In the genomic region with DNA sequence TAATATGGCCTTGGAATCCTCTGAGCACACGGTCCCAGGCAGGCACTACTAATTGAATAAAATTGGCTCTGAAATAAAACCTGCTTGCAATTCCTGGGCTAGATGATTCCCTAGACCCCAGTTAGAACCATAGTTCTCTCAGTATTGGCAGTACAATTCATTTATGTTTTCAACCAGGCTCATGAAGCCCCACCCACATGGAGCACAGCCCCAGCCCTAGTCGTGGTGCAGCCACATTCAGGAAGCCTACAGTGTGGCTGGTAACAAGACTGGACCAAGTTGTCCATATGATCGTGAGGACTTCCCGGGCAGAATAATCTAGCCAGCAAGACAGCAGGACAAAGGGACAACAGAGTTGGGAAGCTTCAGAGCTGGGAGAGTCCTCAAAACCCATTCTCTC, we compare ENCODE assay signal across 17 mouse cellular contexts.
DNase-seq lines count a peak whose midpoint lies in the region; ATAC-seq and TF ChIP-seq lines count a peak whose summit lies in the region.
"Had no signal": no experiment of that assay in that cellular context is flagged by ENCODE, and none has a peak within 500 bp of the region (broad histone marks: within the 10 kb centered on the region; RNA-seq: fewer than 3 reads in every experiment).

No protein-coding gene starts in this region.

- H3K9me3 ChIP-seq in hindbrain, embryonic 15.5 days, result no peaks in the 10 kb centered on the region
- no peaks in the 10 kb centered on the region for H3K9me3 ChIP-seq in hindbrain, embryonic 11.5 days (ENCODE audit: control insufficient read depth, low read length)
- no peaks in the 10 kb centered on the region for H3K9me3 ChIP-seq in neural tube, embryonic 13.5 days
- H3K9me3 ChIP-seq in kidney, postnatal 0 days (replicated peaks; ENCODE audit: low read length), result no peaks in the 10 kb centered on the region
- no peaks in the 10 kb centered on the region for H3K9me3 ChIP-seq in neural tube, embryonic 15.5 days (replicated peaks)
- H3K9me3 ChIP-seq: liver, embryonic 15.5 days; midbrain, embryonic 12.5 days had no signal

- no peak for TF ChIP-seq CTCF in kidney, postnatal 0 days (IDR thresholded peaks at IDR 0.05; ENCODE audit: low read depth)

- H3K27ac ChIP-seq in hindbrain, embryonic 15.5 days (replicated peaks), result 0 out of 2 replicates have a peak overlapping the region, but pooled peaks have one; percentile 7
- no peak overlapping the region for H3K27ac ChIP-seq in hindbrain, embryonic 11.5 days (ENCODE audit: low read depth, low read length)
- H3K27ac ChIP-seq in neural tube, embryonic 13.5 days (replicated peaks), result peak overlapping the region; percentile 15; the same call in 1 of the 2 replicates
- H3K27ac ChIP-seq in kidney, postnatal 0 days, result peak overlapping the region; percentile 93
- 0 out of 2 replicates have a peak overlapping the region, but pooled peaks have one; percentile 20 for H3K27ac ChIP-seq in neural tube, embryonic 15.5 days (replicated peaks)
- H3K27ac ChIP-seq: gastrocnemius, adult 2 months; liver, embryonic 15.5 days; midbrain, embryonic 12.5 days had no signal

- H3K9ac ChIP-seq in hindbrain, embryonic 15.5 days, result no peak overlapping the region
- H3K9ac ChIP-seq in hindbrain, embryonic 11.5 days (ENCODE audit: low read depth, low read length), result no peak overlapping the region
- no peak overlapping the region for H3K9ac ChIP-seq in neural tube, embryonic 13.5 days
- H3K9ac ChIP-seq in kidney, postnatal 0 days (ENCODE audit: low read depth, low read length), result no peak overlapping the region
- H3K9ac ChIP-seq in neural tube, embryonic 15.5 days (replicated peaks), result no peak overlapping the region
- H3K9ac ChIP-seq: forebrain, postnatal 0 days; liver, embryonic 15.5 days; midbrain, embryonic 12.5 days had no signal

- 65% methylated on average over 4 of the region's 4 CpGs for WGBS in hindbrain, embryonic 15.5 days
- 80% methylated on average over 4 of the region's 4 CpGs for WGBS in hindbrain, embryonic 11.5 days
- 69% methylated on average over 4 of the region's 4 CpGs for WGBS in neural tube, embryonic 13.5 days
- WGBS in kidney, postnatal 0 days, result 46% methylated on average over 4 of the region's 4 CpGs
- 60% methylated on average over 4 of the region's 4 CpGs for WGBS in neural tube, embryonic 15.5 days

- H3K4me1 ChIP-seq in hindbrain, embryonic 15.5 days (replicated peaks), result peaks cover 17% of the 10 kb centered on the region; the same call in 1 of the 2 replicates
- H3K4me1 ChIP-seq in hindbrain, embryonic 11.5 days (replicated peaks; ENCODE audit: control insufficient read depth, insufficient read depth, low read length), result no peaks in the 10 kb centered on the region
- H3K4me1 ChIP-seq in neural tube, embryonic 13.5 days (replicated peaks), result peaks cover 57% of the 10 kb centered on the region
- H3K4me1 ChIP-seq in kidney, postnatal 0 days (replicated peaks; ENCODE audit: insufficient read depth, low read length), result peaks cover 48% of the 10 kb centered on the region
- peaks cover 51% of the 10 kb centered on the region for H3K4me1 ChIP-seq in neural tube, embryonic 15.5 days

- ATAC-seq in hindbrain, embryonic 15.5 days (ENCODE audit: low FRiP score, low read depth), result no peak
- ATAC-seq in hindbrain, embryonic 11.5 days (ENCODE audit: low FRiP score), result no peak
- peak; percentile 55; the same call in 1 of the 2 replicates for ATAC-seq in neural tube, embryonic 13.5 days (ENCODE audit: low read depth)
- ATAC-seq in kidney, postnatal 0 days (replicated peaks; ENCODE audit: low FRiP score, low read depth), result no peak
- ATAC-seq in neural tube, embryonic 15.5 days (ENCODE audit: low FRiP score), result peak; percentile 37
- no peak for ATAC-seq in granulocyte monocyte progenitor cell, adult 5-6 weeks (replicated peaks; ENCODE audit: poor library complexity, severe bottlenecking)
- ATAC-seq: forebrain, postnatal 0 days had no signal

- no peaks in the 10 kb centered on the region for H3K36me3 ChIP-seq in hindbrain, embryonic 15.5 days
- H3K36me3 ChIP-seq in hindbrain, embryonic 11.5 days (ENCODE audit: control insufficient read depth, insufficient read depth, low read length), result no peaks in the 10 kb centered on the region
- H3K36me3 ChIP-seq in neural tube, embryonic 13.5 days, result no peaks in the 10 kb centered on the region
- H3K36me3 ChIP-seq in kidney, postnatal 0 days (ENCODE audit: insufficient read depth, low read length), result no peaks in the 10 kb centered on the region
- no peaks in the 10 kb centered on the region for H3K36me3 ChIP-seq in neural tube, embryonic 15.5 days
- H3K36me3 ChIP-seq: liver, embryonic 15.5 days; midbrain, embryonic 12.5 days had no signal

- H3K4me3 ChIP-seq in hindbrain, embryonic 15.5 days, result no peak overlapping the region
- no peak overlapping the region for H3K4me3 ChIP-seq in hindbrain, embryonic 11.5 days (ENCODE audit: low read depth, low read length)
- H3K4me3 ChIP-seq in neural tube, embryonic 13.5 days, result no peak overlapping the region
- no peak overlapping the region for H3K4me3 ChIP-seq in kidney, postnatal 0 days (replicated peaks; ENCODE audit: low read depth, low read length)
- no peak overlapping the region for H3K4me3 ChIP-seq in neural tube, embryonic 15.5 days (replicated peaks)
- H3K4me3 ChIP-seq: gastrocnemius, adult 2 months; liver, embryonic 15.5 days; midbrain, embryonic 12.5 days; myocyte had no signal

- no peak overlapping the region for H3K4me2 ChIP-seq in hindbrain, embryonic 15.5 days
- no peak overlapping the region for H3K4me2 ChIP-seq in hindbrain, embryonic 11.5 days (replicated peaks; ENCODE audit: low read depth, low read length)
- no peak overlapping the region for H3K4me2 ChIP-seq in neural tube, embryonic 13.5 days
- no peak overlapping the region for H3K4me2 ChIP-seq in kidney, postnatal 0 days (ENCODE audit: low read length)
- no peak overlapping the region for H3K4me2 ChIP-seq in neural tube, embryonic 15.5 days
- H3K4me2 ChIP-seq: liver, embryonic 15.5 days; midbrain, embryonic 12.5 days had no signal

- DNase-seq in hindbrain, embryonic 11.5 days (ENCODE audit: low spot score), result no peak
- DNase-seq in neural tube, embryonic 10.5 days (ENCODE audit: extremely low spot score, low spot score), result no peak
- DNase-seq in kidney, postnatal 0 days (ENCODE audit: low spot score), result no peak
- DNase-seq: B cell, adult 2 months; cerebellum, postnatal 10 days; forebrain, postnatal 0 days; gastrocnemius, adult 2 months; layer of hippocampus, adult 9-11 months; lung, postnatal 4 days; thymus, postnatal 14 days had no signal

- no peaks in the 10 kb centered on the region for H3K27me3 ChIP-seq in hindbrain, embryonic 15.5 days
- no peaks in the 10 kb centered on the region for H3K27me3 ChIP-seq in hindbrain, embryonic 11.5 days (ENCODE audit: control insufficient read depth, insufficient read depth, low read length)
- no peaks in the 10 kb centered on the region for H3K27me3 ChIP-seq in neural tube, embryonic 13.5 days
- H3K27me3 ChIP-seq in kidney, postnatal 0 days (ENCODE audit: insufficient read depth, low read length), result no peaks in the 10 kb centered on the region
- H3K27me3 ChIP-seq in neural tube, embryonic 15.5 days (replicated peaks), result no peaks in the 10 kb centered on the region
- H3K27me3 ChIP-seq: liver, embryonic 15.5 days; midbrain, embryonic 12.5 days had no signal

Comparison
In these comparisons a context has a peak if more than half of its experiments do, and no peak if none do; other contexts are left out.
1. ATAC-seq: peak in neural tube, embryonic 13.5 days (single experiment) and neural tube, embryonic 15.5 days (single experiment); none in hindbrain, embryonic 15.5 days (single experiment), hindbrain, embryonic 11.5 days (single experiment), kidney, postnatal 0 days (single experiment) and granulocyte monocyte progenitor cell, adult 5-6 weeks (single experiment).